Mouse (Mus musculus) MEL-GATA-1-ER (cell line): ENCODE measurements at regions not wholly inside any gene's neighbourhood (a gene's known extent, or its start where the extent isn't known, plus 50 kb on each side); places are given as distances from the start of the nearest gene placed in this dataset.
"Not testable (repeated sequence)": the region's sequence is repeated elsewhere in the genome, so short reads cannot be mapped to it uniquely, and the experiment has no call there.

Source experiments
- DNase-seq: peaks from one replicate; pipeline ENCODE4 v3.0.0-alpha.2; 2012; ENCODE audit warnings: low read depth; ENCODE audit errors: extremely low read depth

DNA sequence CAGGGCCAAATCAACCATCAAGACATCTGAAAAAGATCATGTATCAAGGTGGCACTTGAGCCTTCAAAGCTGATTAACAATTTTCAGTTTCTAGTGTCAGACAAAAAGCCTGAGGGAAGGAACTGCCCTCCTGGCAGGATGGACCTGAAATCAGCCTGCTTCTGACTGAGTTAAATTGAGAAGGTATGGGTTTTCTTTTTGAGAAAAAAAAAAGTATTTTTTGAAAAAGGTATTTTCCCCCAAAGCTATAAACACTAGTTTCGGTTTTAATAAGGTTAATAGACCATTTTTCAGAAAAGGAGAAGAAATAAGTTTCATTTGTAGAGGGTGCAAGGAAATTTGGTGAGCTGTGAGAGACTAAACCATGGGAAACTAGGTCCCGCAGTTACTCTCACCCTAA, 124.6 kb upstream of the Mrpl21 start:
- DNase-seq = not testable (repeated sequence)

DNA sequence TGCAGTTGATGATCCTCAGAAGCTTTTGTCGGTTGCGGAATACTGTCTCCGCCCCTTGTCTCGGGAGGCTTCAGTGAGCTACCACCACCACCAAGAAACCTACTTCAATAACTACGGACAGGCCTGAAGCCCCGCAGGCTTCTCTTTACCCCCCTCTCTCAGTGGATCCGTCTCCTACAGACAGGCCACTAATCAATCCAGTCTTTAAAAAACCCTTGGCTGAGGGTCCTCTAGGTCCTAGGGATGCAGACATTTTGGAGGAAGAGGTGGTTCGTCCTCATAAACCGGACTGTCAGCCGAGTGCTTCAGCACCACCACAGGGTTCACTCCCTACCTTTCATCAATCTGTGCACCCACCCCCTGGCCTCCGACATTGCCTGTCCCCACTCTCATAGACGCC, 123.4 kb upstream of the Mrpl21 start:
- DNase-seq = no peak

GRCm38 (mm10) chr19:3167683-3168082, 115.0 kb upstream of the Mrpl21 start:
- DNase-seq = no peak

- DNase-seq = no peak
Measured at GRCm38 (mm10) chr19:3182625-3183024, 100.1 kb upstream of the Mrpl21 start.

- no peak for DNase-seq
Measured at GRCm38 (mm10) chr19:3192644-3193043, 90.1 kb upstream of the Mrpl21 start.

DNA sequence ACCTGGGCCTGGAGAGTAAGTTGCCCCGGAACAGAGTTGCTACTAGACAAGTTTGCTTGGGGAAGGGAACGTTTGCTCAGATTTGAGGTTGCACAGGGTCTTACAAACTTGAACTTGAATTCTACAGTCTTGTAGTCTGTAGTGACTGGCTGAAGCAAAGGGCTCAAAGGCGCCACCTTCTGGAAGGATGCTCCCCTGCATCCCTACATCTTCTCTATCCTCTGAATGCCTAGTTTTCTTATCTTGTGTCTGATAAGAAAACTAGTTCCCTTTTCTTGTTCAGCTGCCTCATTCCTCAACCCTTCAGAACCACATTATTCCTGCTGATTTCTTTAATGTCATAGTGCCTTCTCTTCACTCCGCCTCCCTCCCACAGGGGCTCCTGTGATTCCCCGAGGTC, 78.2 kb upstream of the Mrpl21 start:
- peak; percentile 39 for DNase-seq

- DNase-seq = not testable (repeated sequence)
Measured at GRCm38 (mm10) chr19:3205406-3205805, 77.3 kb upstream of the Mrpl21 start.

- DNase-seq = peak; percentile 65
Measured at GRCm38 (mm10) chr19:3208283-3208682, 74.4 kb upstream of the Mrpl21 start.
